Mouse (Mus musculus): ENCODE measurements around the gene Actrt2. TPM values are rescaled to one million over a fixed set of nuclear protein-coding genes. Genes with fewer than 3 reads are reported as not detected.

Actrt2 gene
- polyA plus RNA-seq, 1 experiment, result not detected

DNA sequence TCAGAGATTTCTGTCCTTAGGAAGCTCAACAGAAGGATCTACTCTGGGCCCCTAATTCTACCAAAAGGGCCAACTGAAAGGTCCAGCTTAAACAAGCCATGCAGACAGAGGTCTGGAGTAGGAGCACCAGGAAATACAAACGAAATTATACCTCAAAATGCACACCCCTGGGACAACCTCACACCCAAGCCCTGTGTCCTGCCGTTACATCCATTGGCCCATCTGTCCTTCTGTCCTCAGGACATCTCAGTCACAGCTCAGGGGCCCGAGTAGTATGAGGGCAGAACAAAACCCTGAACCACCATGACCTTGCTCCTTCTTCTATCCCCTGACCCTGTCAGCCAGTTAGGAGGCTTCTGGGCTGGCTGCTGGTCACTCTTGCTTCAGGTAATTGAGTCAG lies 33.7 kb downstream of the Actrt2 start:
- Histone ChIP-seq H3K4me1 (ENCODE audit: control insufficient read depth, insufficient read depth, insufficient read length, low read length) (peaks cover 5% of the 10 kb centered on the region; the same call in 1 of the 2 replicates), H3K36me3 (ENCODE audit: control insufficient read depth, insufficient read depth, low read length) (no peaks in the 10 kb centered on the region), H3K27ac (ENCODE audit: insufficient read depth, low read depth, low read length) (peak overlapping the region; percentile 12; the same call in 1 of the 2 replicates), H3K4me3 (ENCODE audit: low read depth, low read length) (peak overlapping the region; percentile 91; the same call in 1 of the 2 replicates), H3K27me3 (ENCODE audit: control insufficient read depth, insufficient read depth, low read length) (peaks cover 12% of the 10 kb centered on the region)
- no peak for TF ChIP-seq CTCF (IDR thresholded peaks at IDR 0.05; ENCODE audit: extremely low read depth, insufficient read length, insufficient replicate concordance, low read depth, low read length)
- TF ChIP-seq POLR2A (IDR thresholded peaks at IDR 0.05; ENCODE audit: low read depth, low read length), result no peak
- WGBS, result 35% methylated on average over 3 of the region's 3 CpGs

DNA sequence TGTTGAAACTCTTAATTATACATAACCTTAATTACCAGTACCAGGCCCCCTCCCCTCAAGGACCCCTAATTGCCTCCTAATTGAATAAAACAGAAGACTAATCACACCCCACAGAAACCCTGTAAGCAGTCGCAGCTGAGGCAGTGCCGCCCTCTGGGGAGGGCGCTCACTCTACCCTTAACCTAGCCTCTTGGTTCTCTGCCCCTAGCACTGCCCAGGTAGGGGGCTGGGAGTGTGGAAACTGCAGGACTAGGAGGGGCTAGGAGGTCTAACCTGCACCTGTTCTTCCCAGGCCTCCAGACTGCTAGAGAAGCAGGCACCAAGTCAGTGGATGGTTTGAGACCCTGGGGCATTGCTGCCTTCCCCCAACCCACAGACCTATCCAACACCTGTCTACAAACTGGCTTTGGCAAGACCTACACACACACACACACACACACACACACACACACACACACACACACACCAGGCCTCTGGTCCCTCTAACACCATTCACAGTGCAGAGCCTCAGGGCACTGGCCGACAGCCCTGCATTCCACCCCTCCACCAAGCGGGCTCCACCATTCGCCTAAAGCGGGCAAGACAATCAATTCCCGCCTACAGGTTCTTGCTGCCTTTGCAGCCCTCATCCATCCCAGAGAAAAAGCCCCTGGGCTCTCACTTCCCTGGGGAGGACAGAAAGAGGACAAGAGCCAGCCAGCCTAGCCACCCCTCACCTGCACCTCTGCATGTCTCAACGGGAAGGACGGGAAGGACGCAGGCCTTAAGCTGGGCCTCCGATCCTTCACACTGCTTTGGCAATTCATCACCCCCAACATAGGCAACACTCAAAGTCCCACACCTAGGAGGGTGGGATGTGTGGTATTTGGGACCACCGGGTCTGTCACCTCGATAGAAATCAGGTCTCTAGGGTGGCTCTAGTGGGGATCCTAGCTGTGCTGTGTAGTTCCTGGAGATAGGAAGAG lies 34.6 kb downstream of the Actrt2 start:
- WGBS, result 37% methylated on average over 14 of the region's 14 CpGs
- Histone ChIP-seq H3K4me1 (ENCODE audit: control insufficient read depth, insufficient read depth, insufficient read length, low read length) (peaks cover 6% of the 10 kb centered on the region; the same call in 1 of the 2 replicates), H3K27ac (ENCODE audit: insufficient read depth, low read depth, low read length) (no peak overlapping the region), H3K4me3 (ENCODE audit: low read depth, low read length) (peak overlapping the region; percentile 32), H3K36me3 (ENCODE audit: control insufficient read depth, insufficient read depth, low read length) (no peaks in the 10 kb centered on the region), H3K27me3 (ENCODE audit: control insufficient read depth, insufficient read depth, low read length) (peaks cover 12% of the 10 kb centered on the region)
- TF ChIP-seq POLR2A (IDR thresholded peaks at IDR 0.05; ENCODE audit: low read depth, low read length) (no peak), CTCF (IDR thresholded peaks at IDR 0.05; ENCODE audit: extremely low read depth, insufficient read length, insufficient replicate concordance, low read depth, low read length) (no peak)

DNA sequence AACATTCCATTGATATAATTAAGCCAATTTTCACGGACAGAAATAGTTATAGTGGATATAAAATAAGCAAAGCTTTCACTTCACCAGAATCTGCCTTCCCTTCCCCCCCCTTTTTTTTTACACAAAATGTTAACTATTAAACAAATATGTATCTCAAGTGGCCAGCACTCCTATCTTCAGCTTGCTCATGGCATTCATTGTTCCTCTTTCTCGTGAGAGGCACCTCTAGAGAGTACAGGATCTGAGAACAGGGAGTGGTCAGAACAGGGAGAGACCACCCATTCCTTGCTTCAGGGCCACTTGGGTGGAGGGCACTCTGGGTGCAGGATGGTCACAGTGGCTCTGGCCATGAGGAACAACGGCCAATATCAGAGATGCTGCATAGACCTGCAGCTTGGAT lies 36.9 kb downstream of the Actrt2 start:
- no peaks in the 10 kb centered on the region; the same call in 1 of the 2 replicates for H3K27me3 ChIP-seq (ENCODE audit: control insufficient read depth, insufficient read depth, low read length)
- no peak overlapping the region for H3K4me3 ChIP-seq (ENCODE audit: low read depth, low read length)
- no peak overlapping the region for H3K27ac ChIP-seq (ENCODE audit: insufficient read depth, low read depth, low read length)
- 17% methylated on average over 3 of the region's 3 CpGs for WGBS
- TF ChIP-seq POLR2A (IDR thresholded peaks at IDR 0.05; ENCODE audit: low read depth, low read length) (no peak), CTCF (IDR thresholded peaks at IDR 0.05; ENCODE audit: extremely low read depth, insufficient read length, insufficient replicate concordance, low read depth, low read length) (no peak)
- no peaks in the 10 kb centered on the region for H3K36me3 ChIP-seq (ENCODE audit: control insufficient read depth, insufficient read depth, low read length)
- H3K4me1 ChIP-seq (ENCODE audit: control insufficient read depth, insufficient read depth, insufficient read length, low read length), result peaks cover 20% of the 10 kb centered on the region; the same call in 1 of the 2 replicates

DNA sequence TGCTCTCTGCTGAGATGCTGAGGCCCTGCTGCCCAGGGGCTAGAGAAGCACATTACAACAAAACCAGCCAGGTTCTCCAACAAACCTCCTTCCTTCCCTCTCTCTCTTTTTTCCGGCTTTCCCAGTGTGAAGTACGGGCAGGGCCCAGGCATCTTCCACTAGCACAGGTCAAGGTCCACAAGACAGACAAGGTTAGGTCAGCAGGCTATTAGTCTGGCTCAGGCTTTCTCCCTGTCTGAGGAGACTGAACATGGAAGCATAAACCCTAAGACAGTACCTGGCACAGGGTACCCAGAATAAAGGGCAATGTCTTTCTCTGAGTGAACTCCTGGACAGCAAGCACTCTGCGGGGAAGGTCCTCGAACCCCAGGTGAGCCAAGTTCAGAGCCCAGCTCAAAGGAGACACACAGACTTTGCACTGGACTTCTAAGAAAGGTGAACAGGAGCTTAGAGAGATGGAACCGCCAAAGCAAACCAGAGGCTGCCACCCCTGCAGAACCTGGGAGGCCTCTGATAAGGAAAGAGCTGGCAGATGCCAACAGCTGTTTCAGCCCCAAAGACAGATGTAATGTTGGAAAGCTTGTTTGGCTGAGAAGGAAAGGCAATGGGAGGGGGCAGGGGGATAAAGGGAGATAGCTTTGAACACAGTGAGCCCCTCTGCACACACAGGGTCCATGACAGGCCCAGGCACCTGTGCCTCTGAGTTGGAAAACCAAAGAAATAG lies 40.1 kb downstream of the Actrt2 start:
- no peaks in the 10 kb centered on the region for H3K36me3 ChIP-seq (ENCODE audit: control insufficient read depth, insufficient read depth, low read length)
- peak overlapping the region; percentile 47; the same call in 1 of the 2 replicates for H3K27ac ChIP-seq (ENCODE audit: insufficient read depth, low read depth, low read length)
- H3K27me3 ChIP-seq (ENCODE audit: control insufficient read depth, insufficient read depth, low read length), result no peaks in the 10 kb centered on the region
- H3K4me1 ChIP-seq (ENCODE audit: control insufficient read depth, insufficient read depth, insufficient read length, low read length), result peaks cover 23% of the 10 kb centered on the region; the same call in 1 of the 2 replicates
- WGBS, result 34% methylated on average over 5 of the region's 5 CpGs
- TF ChIP-seq CTCF (IDR thresholded peaks at IDR 0.05; ENCODE audit: extremely low read depth, insufficient read length, insufficient replicate concordance, low read depth, low read length), result no peak
- TF ChIP-seq POLR2A (IDR thresholded peaks at IDR 0.05; ENCODE audit: low read depth, low read length), result no peak
- H3K4me3 ChIP-seq (ENCODE audit: low read depth, low read length), result no peak overlapping the region

DNA sequence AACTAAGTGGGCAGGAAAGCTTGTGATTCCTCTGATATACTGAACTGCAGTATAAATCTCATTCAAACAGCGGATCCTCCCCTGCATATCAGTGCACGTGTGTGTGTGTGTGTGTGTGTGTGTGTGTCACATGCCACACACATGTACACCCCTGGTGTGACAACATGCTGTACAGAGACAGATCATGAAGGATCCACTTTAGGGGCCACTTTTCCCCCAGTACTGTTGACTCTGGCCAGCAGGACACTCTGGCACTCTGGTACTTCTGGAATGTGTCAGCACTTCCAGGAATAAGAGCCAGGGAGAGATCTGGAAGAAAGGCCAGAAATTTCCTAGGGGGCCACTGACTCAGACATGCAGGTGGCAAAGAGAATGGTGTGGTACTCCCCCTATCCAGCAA lies 41.4 kb downstream of the Actrt2 start:
- Histone ChIP-seq H3K27me3 (ENCODE audit: control insufficient read depth, insufficient read depth, low read length) (no peaks in the 10 kb centered on the region), H3K4me3 (ENCODE audit: low read depth, low read length) (no peak overlapping the region), H3K36me3 (ENCODE audit: control insufficient read depth, insufficient read depth, low read length) (no peaks in the 10 kb centered on the region), H3K27ac (ENCODE audit: insufficient read depth, low read depth, low read length) (no peak overlapping the region), H3K4me1 (ENCODE audit: control insufficient read depth, insufficient read depth, insufficient read length, low read length) (peaks cover 23% of the 10 kb centered on the region; the same call in 1 of the 2 replicates)
- no peak for TF ChIP-seq POLR2A (IDR thresholded peaks at IDR 0.05; ENCODE audit: low read depth, low read length)
- no peak for TF ChIP-seq CTCF (IDR thresholded peaks at IDR 0.05; ENCODE audit: extremely low read depth, insufficient read length, insufficient replicate concordance, low read depth, low read length)
- 91% methylated on average over 2 of the region's 2 CpGs for WGBS

DNA sequence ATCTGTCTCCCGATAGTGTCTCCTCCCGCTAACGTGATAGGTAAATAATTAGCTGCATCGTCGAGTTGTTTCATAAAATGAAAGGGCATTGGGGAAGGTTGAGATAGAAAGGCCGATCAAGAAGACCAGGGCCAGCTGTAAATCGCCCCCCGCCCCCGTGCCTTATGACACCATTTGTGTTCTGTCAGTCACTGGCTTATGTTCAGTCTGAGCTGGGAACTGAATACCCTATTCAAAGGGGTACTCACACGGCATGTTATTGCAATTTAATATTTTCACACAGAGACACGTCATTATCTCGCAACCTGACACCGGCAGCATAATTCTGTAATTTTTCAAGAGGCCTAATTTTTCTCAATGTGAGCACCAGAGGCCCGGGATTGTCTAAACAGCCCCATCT lies 42.0 kb downstream of the Actrt2 start:
- WGBS, result 41% methylated on average over 14 of the region's 14 CpGs
- H3K4me3 ChIP-seq (ENCODE audit: low read depth, low read length), result no peak overlapping the region
- TF ChIP-seq POLR2A (IDR thresholded peaks at IDR 0.05; ENCODE audit: low read depth, low read length) (no peak), CTCF (IDR thresholded peaks at IDR 0.05; ENCODE audit: extremely low read depth, insufficient read length, insufficient replicate concordance, low read depth, low read length) (no peak)
- H3K27me3 ChIP-seq (ENCODE audit: control insufficient read depth, insufficient read depth, low read length), result no peaks in the 10 kb centered on the region
- H3K27ac ChIP-seq (ENCODE audit: insufficient read depth, low read depth, low read length), result no peak overlapping the region
- peaks cover 20% of the 10 kb centered on the region; the same call in 1 of the 2 replicates for H3K4me1 ChIP-seq (ENCODE audit: control insufficient read depth, insufficient read depth, insufficient read length, low read length)
- no peaks in the 10 kb centered on the region for H3K36me3 ChIP-seq (ENCODE audit: control insufficient read depth, insufficient read depth, low read length)
